ENCODE assay signal across 7 mouse cellular contexts in the genomic region with DNA sequence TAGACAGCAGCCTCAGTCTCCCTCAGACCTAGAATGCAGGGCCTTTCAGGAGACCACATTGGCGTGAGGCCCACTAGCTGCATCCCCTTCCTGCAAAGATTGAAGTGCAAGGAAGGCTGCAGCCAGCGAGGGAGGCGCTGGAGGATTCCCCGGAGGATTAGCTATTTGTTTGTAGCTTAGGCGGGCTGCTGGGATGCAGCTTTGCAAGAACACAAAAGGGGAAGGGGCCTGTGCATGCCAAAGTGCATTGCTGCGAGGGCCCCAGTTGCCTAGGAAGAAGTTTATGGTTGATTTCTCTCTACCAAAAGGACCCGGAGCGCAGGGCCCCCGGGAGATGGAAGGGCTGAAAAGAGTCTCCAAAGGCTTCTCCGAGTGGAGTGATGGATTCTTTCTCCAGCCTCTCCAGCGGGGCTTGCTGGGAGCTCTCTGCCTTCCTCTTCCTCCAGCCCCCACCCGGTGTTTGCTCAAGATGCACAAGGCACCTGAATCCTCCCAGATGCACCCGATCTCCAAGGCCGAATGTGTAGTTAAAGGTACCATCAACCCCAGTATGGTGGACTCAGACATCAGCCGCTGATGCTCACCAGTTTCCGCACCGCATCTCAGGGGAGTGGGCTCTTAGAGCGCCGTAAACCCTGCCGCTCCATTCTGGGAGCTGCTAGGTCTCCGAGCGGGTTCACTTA. TPM values are rescaled to one million over a fixed set of nuclear protein-coding genes. Genes with fewer than 3 reads are reported as not detected.
DNase-seq lines count a peak whose midpoint lies in the region; ATAC-seq and TF ChIP-seq lines count a peak whose summit lies in the region.

No protein-coding gene starts in this region.

- H3K27ac ChIP-seq in ES-Bruce4 (ENCODE audit: insufficient read depth, low read length) (no peak overlapping the region), ES-E14 (ENCODE audit: insufficient read depth, low read depth, low read length, poor library complexity, severe bottlenecking) (no peak overlapping the region)
- no peak overlapping the region for H3K27ac ChIP-seq in embryonic facial prominence, embryonic 15.5 days (replicated peaks)
- H3K27ac ChIP-seq in intestine, embryonic 14.5 days (ENCODE audit: low read depth) = no peak overlapping the region
- H3K27ac ChIP-seq in liver, embryonic 12.5 days = no peak overlapping the region
- no peak overlapping the region for H3K27ac ChIP-seq in small intestine, adult 2 months (ENCODE audit: insufficient read depth, low read depth, low read length)

- no peak for DNase-seq in ES-E14 (ENCODE audit: low read depth, low spot score)
- peak; percentile 64 for DNase-seq in intestine, embryonic 14.5 days (ENCODE audit: low spot score)
- DNase-seq in adrenal gland, postnatal 4 days (ENCODE audit: low spot score in 2 of 2) = no peak

- H3K36me3 ChIP-seq in ES-Bruce4 (ENCODE audit: control insufficient read depth, insufficient read depth, low read length, poor library complexity, severe bottlenecking) (no peaks in the 10 kb centered on the region), ES-E14 (ENCODE audit: control insufficient read depth, insufficient read depth, low read length, poor library complexity, severe bottlenecking) (no peaks in the 10 kb centered on the region)
- no peaks in the 10 kb centered on the region for H3K36me3 ChIP-seq in embryonic facial prominence, embryonic 15.5 days
- H3K36me3 ChIP-seq in intestine, embryonic 14.5 days (ENCODE audit: control insufficient read depth, insufficient read depth, low read length) = no peaks in the 10 kb centered on the region
- no peaks in the 10 kb centered on the region for H3K36me3 ChIP-seq in liver, embryonic 12.5 days
- no peaks in the 10 kb centered on the region for H3K36me3 ChIP-seq in small intestine, adult 2 months (ENCODE audit: control insufficient read depth, insufficient read depth, low read length)

- H3K9ac ChIP-seq in ES-Bruce4 (ENCODE audit: low read depth, poor library complexity, severe bottlenecking) (peak overlapping the region; percentile 64), ES-E14 (ENCODE audit: insufficient read depth, low read depth, low read length, poor library complexity, severe bottlenecking) (0 out of 2 replicates have a peak overlapping the region, but pooled peaks have one; percentile 6)
- no peak overlapping the region for H3K9ac ChIP-seq in embryonic facial prominence, embryonic 15.5 days
- no peak overlapping the region for H3K9ac ChIP-seq in intestine, embryonic 14.5 days (ENCODE audit: low read length)
- no peak overlapping the region for H3K9ac ChIP-seq in liver, embryonic 12.5 days

- ATAC-seq in embryonic facial prominence, embryonic 15.5 days (ENCODE audit: insufficient number of reproducible peaks, low FRiP score, low TSS enrichment, low read depth) = no peak
- no peak for ATAC-seq in intestine, embryonic 14.5 days (replicated peaks; ENCODE audit: low FRiP score, low TSS enrichment, low read depth)
- ATAC-seq in liver, embryonic 12.5 days = no peak

- 3% methylated on average over 22 of the region's 22 CpGs for WGBS in embryonic facial prominence, embryonic 15.5 days
- 3% methylated on average over 22 of the region's 22 CpGs for WGBS in intestine, embryonic 14.5 days
- 4% methylated on average over 22 of the region's 22 CpGs for WGBS in liver, embryonic 12.5 days (ENCODE audit: insufficient replicate concordance)
- 13% methylated on average over 22 of the region's 22 CpGs for WGBS in small intestine, adult 2 months

- no peak for TF ChIP-seq CTCF in ES-Bruce4 (IDR thresholded peaks at IDR 0.05; ENCODE audit: low read depth, low read length)
- TF ChIP-seq CTCF in small intestine, adult 2 months (IDR thresholded peaks at IDR 0.05; ENCODE audit: extremely low read depth, insufficient read length, insufficient replicate concordance, low read depth, low read length) = no peak

- TF ChIP-seq POLR2A in ES-Bruce4 (IDR thresholded peaks at IDR 0.05; ENCODE audit: insufficient read depth, low read length) = no peak
- no peak for TF ChIP-seq POLR2A in small intestine, adult 2 months (IDR thresholded peaks at IDR 0.05; ENCODE audit: low read depth, low read length)

- TF ChIP-seq EP300 in ES-Bruce4 (IDR thresholded peaks at IDR 0.05; ENCODE audit: insufficient read depth, low read depth, low read length) = no peak

- peaks cover 28% of the 10 kb centered on the region for H3K27me3 ChIP-seq in ES-Bruce4 (ENCODE audit: control insufficient read depth, insufficient read depth, low read length, poor library complexity, severe bottlenecking)
- peaks cover 55% of the 10 kb centered on the region for H3K27me3 ChIP-seq in embryonic facial prominence, embryonic 15.5 days
- peaks cover 66% of the 10 kb centered on the region for H3K27me3 ChIP-seq in intestine, embryonic 14.5 days (replicated peaks; ENCODE audit: control insufficient read depth, insufficient read depth, low read length)
- H3K27me3 ChIP-seq in liver, embryonic 12.5 days (replicated peaks) = peaks cover 92% of the 10 kb centered on the region
- peaks cover 30% of the 10 kb centered on the region for H3K27me3 ChIP-seq in small intestine, adult 2 months (ENCODE audit: control insufficient read depth, insufficient read depth, low read length)

- H3K4me2 ChIP-seq in embryonic facial prominence, embryonic 15.5 days (replicated peaks) = peak overlapping the region; percentile 99
- peak overlapping the region; percentile 94 for H3K4me2 ChIP-seq in intestine, embryonic 14.5 days (ENCODE audit: low read length)
- peak overlapping the region; percentile 41 for H3K4me2 ChIP-seq in liver, embryonic 12.5 days

- in situ Hi-C loops in ES-E14 (cut with MboI; ENCODE audit: low sequenced_read_pairs in 2 of 2, unreplicated experiment in 2 of 2) = loop anchor here (10.0 kb wide), 2 partner anchors 125 to 135 kb away; no protein-coding TSS in a partner anchor

- H3K9me3 ChIP-seq in ES-Bruce4 (replicated peaks; ENCODE audit: control insufficient read depth, insufficient read depth, low read length, poor library complexity, severe bottlenecking) (peaks cover 4% of the 10 kb centered on the region), ES-E14 (ENCODE audit: control insufficient read depth, insufficient read depth, low read depth, low read length) (no peaks in the 10 kb centered on the region)
- no peaks in the 10 kb centered on the region for H3K9me3 ChIP-seq in embryonic facial prominence, embryonic 15.5 days (replicated peaks)
- H3K9me3 ChIP-seq in intestine, embryonic 14.5 days (ENCODE audit: control insufficient read depth, low read length) = no peaks in the 10 kb centered on the region
- H3K9me3 ChIP-seq in liver, embryonic 12.5 days (replicated peaks) = no peaks in the 10 kb centered on the region

- H3K4me1 ChIP-seq in ES-Bruce4 (ENCODE audit: control insufficient read depth, insufficient read depth, low read length) = no peaks in the 10 kb centered on the region
- peaks cover 2% of the 10 kb centered on the region in 2 experiments; a peak in 2 of 4 replicates for H3K4me1 ChIP-seq in ES-E14 (ENCODE audit: control insufficient read depth in 2 of 2, insufficient read depth in 2 of 2, low read length in 2 of 2, poor library complexity in 1 of 2)
- peaks cover 35% of the 10 kb centered on the region for H3K4me1 ChIP-seq in embryonic facial prominence, embryonic 15.5 days
- H3K4me1 ChIP-seq in intestine, embryonic 14.5 days (replicated peaks; ENCODE audit: control insufficient read depth, insufficient read depth, low read length) = peaks cover 20% of the 10 kb centered on the region
- H3K4me1 ChIP-seq in liver, embryonic 12.5 days = peaks cover 25% of the 10 kb centered on the region
- H3K4me1 ChIP-seq in small intestine, adult 2 months (ENCODE audit: control insufficient read depth, insufficient read depth, insufficient read length, low read length) = peaks cover 21% of the 10 kb centered on the region

- H3K4me3 ChIP-seq in ES-Bruce4 (ENCODE audit: low read depth, low read length) (peak overlapping the region; percentile 78), ES-E14 (ENCODE audit: insufficient read depth in 1 of 2, low read depth in 1 of 2, low read length in 2 of 2, poor library complexity in 1 of 2, severe bottlenecking in 1 of 2) (peak overlapping the region; percentile 64 to 75)
- peak overlapping the region; percentile 65 for H3K4me3 ChIP-seq in embryonic facial prominence, embryonic 15.5 days (replicated peaks)
- peak overlapping the region; percentile 54 for H3K4me3 ChIP-seq in intestine, embryonic 14.5 days (ENCODE audit: low read depth, low read length)
- H3K4me3 ChIP-seq in liver, embryonic 12.5 days = no peak overlapping the region; the same call in 1 of the 2 replicates
- peak overlapping the region; percentile 1 for H3K4me3 ChIP-seq in small intestine, adult 2 months (ENCODE audit: low read depth, low read length)

TF ChIP-seq in ES-E14, 5 proteins besides CTCF, POLR2A, EP300 and RAD21:
- no peak for TF ChIP-seq HCFC1 (IDR thresholded peaks at IDR 0.05; ENCODE audit: borderline replicate concordance, insufficient read depth, low read length)
- no peak for TF ChIP-seq ZNF384 (IDR thresholded peaks at IDR 0.05; ENCODE audit: low read depth, low read length)
- TF ChIP-seq ZC3H11A (IDR thresholded peaks at IDR 0.05; ENCODE audit: borderline replicate concordance, low read depth, low read length) = no peak
TF ChIP-seq in ES-E14: peak in this region for 0.

RNA-seq across cellular contexts. Expression of gene Ccdc177, which starts 0.6 kb away (rescaled TPM):
- polyA plus RNA-seq in ES-Bruce4 (2011; ENCODE audit: insufficient read depth, insufficient read length, low read depth, missing spikeins) = not detected in 2 replicates
- 0.40 and 0.63 TPM in 2 replicates for total RNA-seq in ES-E14 (2012; rRNA removed)
- polyA plus RNA-seq in embryonic facial prominence, embryonic 15.5 days (2015; fragmentation: Nextera tagmentation; extraction: Ambion mirVana) = 0.13 and 0.17 TPM in 2 replicates
- polyA plus RNA-seq in intestine, embryonic 14.5 days (2014; fragmentation: Nextera tagmentation; extraction: Ambion mirVana) = 0.11 and 0.12 TPM in 2 replicates
- polyA plus RNA-seq in liver, embryonic 12.5 days (2016; fragmentation: Nextera tagmentation; extraction: Ambion mirVana) = not detected in 2 replicates
- 0.03 and 0.10 TPM in 2 replicates for polyA plus RNA-seq in small intestine, adult 2 months (2012; rRNA removed)
- total RNA-seq in adrenal gland, postnatal 4 days (2021) = under 1 TPM; 0.20 to 0.28 TPM

RNA-seq across cellular contexts. Expression of gene Susd6, which starts 30.5 kb away (rescaled TPM):
- 56.0 and 57.0 TPM in 2 replicates for polyA plus RNA-seq in ES-Bruce4 (2011; ENCODE audit: insufficient read depth, insufficient read length, low read depth, missing spikeins)
- total RNA-seq in ES-E14 (2012; rRNA removed) = 49.5 and 65.6 TPM in 2 replicates
- polyA plus RNA-seq in embryonic facial prominence, embryonic 15.5 days (2015; fragmentation: Nextera tagmentation; extraction: Ambion mirVana) = 18.5 and 18.6 TPM in 2 replicates
- 20.8 and 21.4 TPM in 2 replicates for polyA plus RNA-seq in intestine, embryonic 14.5 days (2014; fragmentation: Nextera tagmentation; extraction: Ambion mirVana)
- 15.0 and 15.9 TPM in 2 replicates for polyA plus RNA-seq in liver, embryonic 12.5 days (2016; fragmentation: Nextera tagmentation; extraction: Ambion mirVana)
- 29.4 and 54.9 TPM in 2 replicates for polyA plus RNA-seq in small intestine, adult 2 months (2012; rRNA removed)
- 10 to 100 TPM; 48.4 to 51.0 TPM for total RNA-seq in adrenal gland, postnatal 4 days (2021)

Comparison
In these comparisons a context has a peak if more than half of its experiments do, and no peak if none do; other contexts are left out.
1. H3K9ac ChIP-seq: peak in ES-Bruce4 (single experiment) and ES-E14 (single experiment); none in embryonic facial prominence, embryonic 15.5 days (single experiment), intestine, embryonic 14.5 days (single experiment) and liver, embryonic 12.5 days (single experiment).
2. H3K4me2 ChIP-seq: peak in every context shown above with its lines; median percentile 99 in embryonic facial prominence, embryonic 15.5 days; 94 in intestine, embryonic 14.5 days; 41 in liver, embryonic 12.5 days.